Mouse (Mus musculus) megakaryocyte-erythroid progenitor cell, adult 5 weeks (primary cell): Measurements from ENCODE around the gene Pdyn. TPM values are rescaled to one million over a fixed set of nuclear protein-coding genes. Genes with fewer than 3 reads are reported as not detected.

ENCODE experiments used
- polyA plus RNA-seq: library from polyadenylated mRNA; stranded (reverse); fragments of >175 nt; gene quantifications from 2 replicates; pipeline ENCODE4 v1.2.3, GENCODE M21; 2012

The Pdyn gene
- polyA plus RNA-seq, result not detected in 2 replicates

GRCm38 (mm10) chr2:129699484-129700158, at the start of gene Pdyn:
TSS of gene Pdyn (minus strand) at chr2:129699844.

Other genes starting within 250 kb of the Pdyn start
- not detected in 2 replicates for gene F830045P16Rik, start 163.2 kb downstream of the Pdyn start, polyA plus RNA-seq
- 25.4 and 37.7 TPM in 2 replicates for gene Sirpa, start 107.0 kb downstream of the Pdyn start, polyA plus RNA-seq
- 11.2 and 16.8 TPM in 2 replicates for gene Stk35, start 100.7 kb upstream of the Pdyn start, polyA plus RNA-seq